8 mouse cellular contexts compared by ENCODE assay signal in genomic region chr1:75478916-75479634, GRCm38 (mm10). TPM values are rescaled to one million over a fixed set of nuclear protein-coding genes. Genes with fewer than 3 reads are reported as not detected.
A peak's percentile ranks its signal among the peaks of the same experiment; 100 is the strongest.
DNase-seq lines count a peak whose midpoint lies in the region; ATAC-seq and TF ChIP-seq lines count a peak whose summit lies in the region.

Gene Chpf, minus strand, starts transcription at chr1:75479307.
Gene Tmem198, plus strand, starts transcription at chr1:75479532.

- no peaks in the 10 kb centered on the region for H3K9me3 ChIP-seq in lung, embryonic 14.5 days (ENCODE audit: low read depth, low read length)

- H3K36me3 ChIP-seq in lung, embryonic 14.5 days (ENCODE audit: insufficient read depth) = peaks cover 25% of the 10 kb centered on the region

- whole genome bisulfite sequencing in lung, embryonic 14.5 days = 1% methylated on average over 60 of the region's 76 CpGs
- under 1% methylated on average over 76 of the region's 76 CpGs for WGBS in olfactory bulb, adult 2 months

- H3K9ac ChIP-seq in lung, embryonic 14.5 days = peak within 1 kb of the TSS; percentile 66

- H3K4me1 ChIP-seq in lung, embryonic 14.5 days (ENCODE audit: insufficient read depth) = 0 out of 2 replicates have a peak, but pooled peaks cover 12% of the 10 kb centered on the region
- H3K4me1 ChIP-seq in olfactory bulb, adult 2 months (ENCODE audit: control insufficient read depth, insufficient read depth, low read length) = peaks cover 33% of the 10 kb centered on the region

- peak within 1 kb of the TSS; percentile 72 for H3K4me3 ChIP-seq in lung, embryonic 14.5 days (ENCODE audit: low read depth, low read length)
- H3K4me3 ChIP-seq in olfactory bulb, adult 2 months (ENCODE audit: insufficient read depth, low read depth, low read length) = peak within 1 kb of the TSS; percentile 82

- ATAC-seq in hematopoietic stem cell, adult 5-6 weeks (replicated peaks in 1 of 2; ENCODE audit: insufficient read depth in 1 of 2, low FRiP score in 2 of 2, low TSS enrichment in 1 of 2, low read depth in 1 of 2, poor library complexity in 2 of 2, severe bottlenecking in 2 of 2) = peak; percentile 68 to 79
- peak; percentile 94 for ATAC-seq in lung, embryonic 14.5 days (ENCODE audit: insufficient read depth)

- DNase-seq in MN1 (ENCODE audit: low spot score) = peak; percentile 98
- DNase-seq in cerebellum, adult 8-10 months = peak; percentile 98
- DNase-seq in forelimb bud, embryonic 11.5 days (ENCODE audit: low read depth, low spot score) = peak; percentile 97
- peak; percentile 97 for DNase-seq in layer of hippocampus, adult 8-10 months (ENCODE audit: low spot score in 2 of 2)
- peak; percentile 99 for DNase-seq in lung, embryonic 14.5 days
- DNase-seq in thymus, adult 18-20 months = peak; percentile 94 to 95

- no peak for TF ChIP-seq CTCF in lung, embryonic 14.5 days (IDR thresholded peaks at IDR 0.05; ENCODE audit: low read depth)
- no peak for TF ChIP-seq CTCF in olfactory bulb, adult 2 months (IDR thresholded peaks at IDR 0.05; ENCODE audit: insufficient read depth, low read depth, low read length)

- H3K27me3 ChIP-seq in lung, embryonic 14.5 days (ENCODE audit: insufficient read depth, low read length) = peaks cover 42% of the 10 kb centered on the region

- H3K27ac ChIP-seq in lung, embryonic 14.5 days (ENCODE audit: low read depth) = peak within 1 kb of the TSS; percentile 81
- peak within 1 kb of the TSS; percentile 76 for H3K27ac ChIP-seq in olfactory bulb, adult 2 months (ENCODE audit: insufficient read depth, low read depth, low read length)

- peak; percentile 73 for TF ChIP-seq POLR2A in olfactory bulb, adult 2 months (IDR thresholded peaks at IDR 0.05; ENCODE audit: insufficient read depth, low read depth, low read length)

- H3K4me2 ChIP-seq in lung, embryonic 14.5 days = peak within 1 kb of the TSS; percentile 79

RNA-seq across cellular contexts. Expression of gene Chpf, which starts in this region (rescaled TPM):
- total RNA-seq in hematopoietic stem cell, adult 5-6 weeks (2017) = 0.10 and 2.1 TPM in 2 replicates
- 10 to 100 TPM; 71.4 to 79.7 (median 77.2) TPM for total RNA-seq in layer of hippocampus, adult 8-10 months (2022)
- polyA plus RNA-seq in lung, embryonic 14.5 days (2014; fragmentation: Nextera tagmentation; extraction: Ambion mirVana) = 32.8 and 35.1 TPM in 2 replicates
- polyA plus RNA-seq in olfactory bulb, adult 2 months (2012; ENCODE audit: insufficient read depth, insufficient read length, low replicate concordance, missing spikeins) = not detected in 2 replicates

RNA-seq across cellular contexts. Expression of gene Tmem198, which starts in this region (rescaled TPM):
- not detected in 2 replicates for total RNA-seq in hematopoietic stem cell, adult 5-6 weeks (2017)
- total RNA-seq in layer of hippocampus, adult 8-10 months (2022) = 10 to 100 TPM; 49.1 to 64.8 (median 55.6) TPM
- polyA plus RNA-seq in lung, embryonic 14.5 days (2014; fragmentation: Nextera tagmentation; extraction: Ambion mirVana) = 0.26 and 0.72 TPM in 2 replicates
- polyA plus RNA-seq in olfactory bulb, adult 2 months (2012; ENCODE audit: insufficient read depth, insufficient read length, low replicate concordance, missing spikeins) = not detected in 2 replicates

Comparison
In these comparisons a context has a peak if more than half of its experiments do, and no peak if none do; other contexts are left out.
1. Peak in every context shown above with its lines: DNase-seq, ATAC-seq, H3K4me3 ChIP-seq and H3K27ac ChIP-seq.
2. RNA of gene Chpf (total RNA-seq): 71.4 to 79.7 TPM in layer of hippocampus, adult 8-10 months; 0.10 to 2.1 TPM in hematopoietic stem cell, adult 5-6 weeks; every median in the first group is over 10 times any median in the second.
3. RNA of gene Tmem198 (total RNA-seq): 49.1 to 64.8 TPM in layer of hippocampus, adult 8-10 months; not detected in hematopoietic stem cell, adult 5-6 weeks; every median in the first group is over 10 times any median in the second.
4. RNA of gene Chpf (polyA plus RNA-seq): 32.8 to 35.1 TPM in lung, embryonic 14.5 days; not detected in olfactory bulb, adult 2 months; every median in the first group is over 10 times any median in the second.